In genomic region chr6:7845680-7846017, GRCm38 (mm10) we compare ENCODE assay signal across 7 mouse cellular contexts. TPM values are rescaled to one million over a fixed set of nuclear protein-coding genes. Genes with fewer than 3 reads are reported as not detected.
A peak's percentile ranks its signal among the peaks of the same experiment; 100 is the strongest.
DNase-seq lines count a peak whose midpoint lies in the region; ATAC-seq and TF ChIP-seq lines count a peak whose summit lies in the region.

No protein-coding gene starts in this region.

- H3K4me3 ChIP-seq in thymus, adult 2 months (ENCODE audit: control insufficient read depth, insufficient read depth, low read length), result no peak overlapping the region
- peak overlapping the region; percentile 87 for H3K4me3 ChIP-seq in embryonic facial prominence, embryonic 14.5 days (ENCODE audit: low read depth, low read length)
- H3K4me3 ChIP-seq in limb, embryonic 14.5 days (replicated peaks; ENCODE audit: low read length), result peak overlapping the region; percentile 85
- peak overlapping the region; percentile 63 for H3K4me3 ChIP-seq in stomach, embryonic 14.5 days (ENCODE audit: low read depth, low read length)

- H3K9me3 ChIP-seq in embryonic facial prominence, embryonic 14.5 days (ENCODE audit: control insufficient read depth, low read length), result no peaks in the 10 kb centered on the region
- H3K9me3 ChIP-seq in limb, embryonic 14.5 days (ENCODE audit: control insufficient read depth, low read length), result no peaks in the 10 kb centered on the region
- H3K9me3 ChIP-seq in stomach, embryonic 14.5 days (ENCODE audit: control insufficient read depth, low read depth, low read length), result no peaks in the 10 kb centered on the region

- peak overlapping the region; percentile 64 for H3K4me2 ChIP-seq in embryonic facial prominence, embryonic 14.5 days (ENCODE audit: low read depth, low read length)
- peak overlapping the region; percentile 49 for H3K4me2 ChIP-seq in limb, embryonic 14.5 days (replicated peaks; ENCODE audit: low read depth, low read length, severe bottlenecking)
- peak overlapping the region; percentile 55 for H3K4me2 ChIP-seq in stomach, embryonic 14.5 days (replicated peaks; ENCODE audit: low read depth, low read length)

- DNase-seq in thymus, adult 2 months, result peak; percentile 25
- no peak for DNase-seq in thymus, adult 18-20 months
- DNase-seq in embryonic facial prominence, embryonic 14.5 days (ENCODE audit: low spot score), result no peak
- peak; percentile 14 for DNase-seq in limb, embryonic 14.5 days (ENCODE audit: low spot score)
- no peak for DNase-seq in right cerebral cortex, adult 18-20 months
- DNase-seq in urinary bladder, postnatal 14 days (ENCODE audit: low spot score), result no peak

- TF ChIP-seq POLR2A in thymus, adult 2 months (IDR thresholded peaks at IDR 0.05; ENCODE audit: control insufficient read depth, extremely low read depth, insufficient read depth, low read length, poor library complexity), result no peak
- TF ChIP-seq POLR2A in limb, embryonic 14.5 days (IDR thresholded peaks at IDR 0.05; ENCODE audit: borderline replicate concordance, extremely low read depth, insufficient read depth, insufficient read length), result no peak

- no peak for ATAC-seq in embryonic facial prominence, embryonic 14.5 days (ENCODE audit: low read depth)
- no peak for ATAC-seq in limb, embryonic 14.5 days (ENCODE audit: low FRiP score, low read depth)
- no peak for ATAC-seq in stomach, embryonic 14.5 days (ENCODE audit: insufficient number of reproducible peaks, insufficient read depth, low FRiP score, low read depth)

- no peaks in the 10 kb centered on the region for H3K27me3 ChIP-seq in thymus, adult 2 months (ENCODE audit: control insufficient read depth, insufficient read depth, low read length)
- H3K27me3 ChIP-seq in embryonic facial prominence, embryonic 14.5 days (replicated peaks; ENCODE audit: control insufficient read depth, insufficient read depth, low read length), result no peaks in the 10 kb centered on the region
- H3K27me3 ChIP-seq in limb, embryonic 14.5 days (ENCODE audit: control insufficient read depth, insufficient read depth, low read length), result no peaks in the 10 kb centered on the region
- no peaks in the 10 kb centered on the region for H3K27me3 ChIP-seq in stomach, embryonic 14.5 days (ENCODE audit: control insufficient read depth, insufficient read depth, low read length)

- H3K4me1 ChIP-seq in thymus, adult 2 months (replicated peaks; ENCODE audit: control insufficient read depth, insufficient read depth, low read length), result peaks cover 18% of the 10 kb centered on the region
- peaks cover 12% of the 10 kb centered on the region; the same call in 1 of the 2 replicates for H3K4me1 ChIP-seq in embryonic facial prominence, embryonic 14.5 days (ENCODE audit: control insufficient read depth, insufficient read depth, low read length)
- H3K4me1 ChIP-seq in limb, embryonic 14.5 days (ENCODE audit: control insufficient read depth, insufficient read depth, low read length), result peaks cover 18% of the 10 kb centered on the region
- H3K4me1 ChIP-seq in stomach, embryonic 14.5 days (ENCODE audit: control insufficient read depth, insufficient read depth, low read length), result peaks cover 17% of the 10 kb centered on the region; the same call in 1 of the 2 replicates

- no peak overlapping the region; the same call in 1 of the 2 replicates for H3K27ac ChIP-seq in thymus, adult 2 months (ENCODE audit: control insufficient read depth, insufficient read depth, low read length)
- H3K27ac ChIP-seq in embryonic facial prominence, embryonic 14.5 days (replicated peaks; ENCODE audit: low read depth, low read length), result no peak overlapping the region
- H3K27ac ChIP-seq in limb, embryonic 14.5 days (replicated peaks; ENCODE audit: low read depth, low read length), result no peak overlapping the region
- H3K27ac ChIP-seq in stomach, embryonic 14.5 days (ENCODE audit: low read length), result no peak overlapping the region

- WGBS in thymus, adult 2 months, result under 1% methylated on average over 6 of the region's 6 CpGs
- WGBS in embryonic facial prominence, embryonic 14.5 days, result 12% methylated on average over 6 of the region's 6 CpGs
- WGBS in limb, embryonic 14.5 days, result 15% methylated on average over 6 of the region's 6 CpGs
- WGBS in stomach, embryonic 14.5 days, result 11% methylated on average over 6 of the region's 6 CpGs

- H3K36me3 ChIP-seq in thymus, adult 2 months (ENCODE audit: control insufficient read depth, insufficient read depth, low read length), result no peaks in the 10 kb centered on the region; the same call in 1 of the 2 replicates
- H3K36me3 ChIP-seq in embryonic facial prominence, embryonic 14.5 days (ENCODE audit: control insufficient read depth, insufficient read depth, low read length), result no peaks in the 10 kb centered on the region
- H3K36me3 ChIP-seq in limb, embryonic 14.5 days (ENCODE audit: control insufficient read depth, insufficient read depth, low read length), result no peaks in the 10 kb centered on the region
- H3K36me3 ChIP-seq in stomach, embryonic 14.5 days (ENCODE audit: control insufficient read depth, insufficient read depth, low read length), result no peaks in the 10 kb centered on the region

- H3K9ac ChIP-seq in embryonic facial prominence, embryonic 14.5 days (ENCODE audit: low read depth, low read length), result peak overlapping the region; percentile 95
- peak overlapping the region; percentile 95; the same call in 1 of the 2 replicates for H3K9ac ChIP-seq in limb, embryonic 14.5 days (ENCODE audit: low read depth, low read length, severe bottlenecking)
- peak overlapping the region; percentile 81 for H3K9ac ChIP-seq in stomach, embryonic 14.5 days (replicated peaks; ENCODE audit: low read depth, low read length)

- no peak for TF ChIP-seq CTCF in thymus, adult 2 months (IDR thresholded peaks at IDR 0.05; ENCODE audit: borderline replicate concordance, control insufficient read depth, extremely low read depth, insufficient read depth, low read length, poor library complexity)

RNA-seq across cellular contexts. Expression of gene C1galt1, which starts 1.0 kb away (rescaled TPM):
- polyA plus RNA-seq in thymus, adult 2 months (2012; rRNA removed), result 12.9 and 13.1 TPM in 2 replicates
- polyA plus RNA-seq in embryonic facial prominence, embryonic 14.5 days (2014; fragmentation: Nextera tagmentation; extraction: Ambion mirVana), result 6.1 and 6.8 TPM in 2 replicates
- polyA plus RNA-seq in limb, embryonic 14.5 days (2012; rRNA removed), result 10.4 and 11.8 TPM in 2 replicates
- 5.6 and 6.4 TPM in 2 replicates for polyA plus RNA-seq in limb, embryonic 14.5 days (2014; fragmentation: Nextera tagmentation; extraction: Ambion mirVana)
- polyA plus RNA-seq in stomach, embryonic 14.5 days (2014; fragmentation: Nextera tagmentation; extraction: Ambion mirVana), result 9.6 and 10.0 TPM in 2 replicates

Comparison
In these comparisons a context has a peak if more than half of its experiments do, and no peak if none do; other contexts are left out.
1. DNase-seq: peak in thymus, adult 2 months (single experiment) and limb, embryonic 14.5 days (single experiment); none in thymus, adult 18-20 months (0 of 2), embryonic facial prominence, embryonic 14.5 days (single experiment), right cerebral cortex, adult 18-20 months (single experiment) and urinary bladder, postnatal 14 days (single experiment).
2. Peak in every context shown above with its lines, with median percentiles within 50 percentile points of each other: H3K4me2 ChIP-seq and H3K9ac ChIP-seq.